Mouse (Mus musculus) neural tube, embryonic 10.5 days (tissue): Measurements from ENCODE around the gene Prx.
A peak's percentile ranks its signal among the peaks of the same experiment; 100 is the strongest.

ENCODE experiments used
- DNase-seq: peaks from one replicate; pipeline ENCODE4 v3.0.0-alpha.2; 2017; ENCODE audit warnings: low spot score; ENCODE audit errors: extremely low spot score

Gene Prx

DNA sequence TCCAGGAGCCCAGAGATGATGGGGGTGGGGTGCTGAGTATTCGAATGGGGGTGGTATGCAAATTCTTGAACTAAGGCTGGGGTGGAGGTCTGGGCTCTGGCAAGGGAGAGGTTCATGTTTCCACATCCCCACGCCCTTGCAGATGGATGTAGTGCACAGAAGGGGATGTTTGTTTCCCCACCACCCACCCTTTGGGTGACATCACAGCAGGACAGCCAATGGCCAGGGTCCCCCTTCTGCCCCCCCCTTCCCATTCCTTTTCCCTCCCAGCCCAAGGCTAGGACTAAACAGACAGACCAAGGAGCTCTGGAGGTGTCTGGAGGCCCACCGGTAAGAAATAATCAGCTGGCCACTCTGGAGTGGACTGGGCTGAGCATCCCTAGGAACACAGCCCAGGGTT, at the start of gene Prx:
Gene Prx (plus strand): TSS at position 289 of the 400 bp plus-strand sequence.
- DNase-seq = no peak

DNA sequence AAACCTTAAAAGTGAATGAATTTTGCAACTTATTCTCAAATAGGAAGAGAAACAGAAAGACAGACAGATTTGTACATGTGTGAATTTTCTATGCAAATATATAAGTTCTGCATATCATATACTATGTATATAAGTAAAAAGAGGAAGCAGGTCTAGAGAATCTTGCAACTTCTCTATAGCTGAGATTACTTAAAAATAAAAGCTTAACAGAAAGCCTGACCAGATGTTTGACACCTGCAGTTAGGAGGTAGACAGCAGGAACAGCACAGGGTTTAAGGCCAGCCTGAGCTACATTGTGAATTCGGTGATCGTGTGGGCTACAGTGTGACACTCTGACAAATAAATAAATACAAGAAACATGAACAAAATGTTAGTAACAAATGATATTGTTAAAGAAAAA, 47.8 kb upstream of the Prx start:
- no peak for DNase-seq

DNA sequence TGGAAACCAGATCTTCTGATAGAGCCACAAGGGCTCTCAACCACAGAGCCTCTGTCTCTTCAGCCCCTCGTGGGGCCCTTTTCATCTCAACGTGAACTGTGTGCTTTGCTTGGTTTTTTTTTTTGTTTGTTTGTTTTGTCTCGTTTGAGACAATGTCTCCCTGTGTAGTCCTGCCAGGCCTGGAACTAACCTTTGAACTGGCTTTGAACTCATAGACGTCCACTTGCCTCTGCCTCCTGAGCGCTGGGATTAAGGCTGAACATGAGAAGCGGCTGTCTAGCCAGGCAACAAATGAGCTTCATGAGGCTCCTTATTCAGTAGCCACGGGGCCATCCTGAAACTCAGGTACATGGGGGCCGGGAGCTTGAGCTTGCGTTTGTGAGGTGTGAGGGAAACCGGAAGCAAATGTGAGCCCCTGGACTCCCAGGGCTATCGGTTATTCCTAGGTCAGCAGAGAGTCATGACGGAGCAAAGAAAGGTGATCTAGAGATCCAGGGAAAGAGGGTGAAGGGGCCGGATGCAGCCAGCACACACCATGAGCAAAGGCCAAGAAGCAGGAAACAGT, 46.8 kb upstream of the Prx start:
- no peak for DNase-seq

DNA sequence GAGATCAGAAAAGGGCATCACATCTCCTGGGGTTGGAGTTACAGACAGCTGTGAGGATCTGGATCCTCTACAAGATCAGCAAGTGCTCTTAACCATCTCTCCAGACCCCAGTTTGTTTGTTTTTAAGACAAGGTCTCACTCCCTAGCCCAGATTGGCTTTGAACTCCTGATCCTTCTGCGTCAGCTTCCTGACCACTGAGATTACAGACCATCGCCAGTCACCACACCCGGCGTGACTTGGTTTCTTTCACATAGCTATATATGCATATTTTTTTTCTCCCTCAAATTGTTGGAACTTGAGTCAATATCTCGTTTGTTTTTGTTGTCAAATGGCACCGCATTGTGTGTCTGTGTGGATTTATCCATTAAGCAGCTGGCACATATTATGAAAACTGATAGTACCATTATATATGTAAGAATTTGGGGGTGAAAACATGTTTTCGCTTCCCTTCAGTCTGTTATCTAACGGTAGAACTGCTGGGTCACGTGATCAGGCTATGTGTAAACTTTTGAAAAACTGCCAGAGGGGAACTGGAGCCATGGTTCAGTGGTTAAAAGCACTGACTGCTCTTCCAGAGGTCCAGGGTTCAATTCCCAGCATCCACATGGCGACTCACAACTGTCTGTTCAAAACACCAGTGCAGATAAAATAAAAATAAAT, 44.5 kb upstream of the Prx start:
- no peak for DNase-seq

DNA sequence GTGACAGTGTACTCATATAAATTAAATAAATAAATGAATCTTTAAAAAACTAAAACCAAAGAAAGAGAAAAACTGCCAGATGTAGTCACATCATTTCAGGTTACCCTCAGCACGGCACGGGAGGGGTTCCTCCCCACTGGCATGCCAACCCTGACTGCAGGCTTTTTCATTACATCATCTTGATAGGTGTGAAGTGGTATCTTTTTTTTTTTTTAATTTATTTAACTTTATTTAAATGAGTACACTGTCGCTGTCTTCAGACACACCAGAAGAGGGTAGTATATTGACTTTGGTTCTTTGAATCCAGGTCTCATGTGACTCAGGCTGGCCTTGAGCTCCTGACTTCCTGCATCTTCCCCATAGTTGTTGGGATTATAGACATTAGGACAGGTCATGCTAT, 43.9 kb upstream of the Prx start:
- DNase-seq = no peak

DNA sequence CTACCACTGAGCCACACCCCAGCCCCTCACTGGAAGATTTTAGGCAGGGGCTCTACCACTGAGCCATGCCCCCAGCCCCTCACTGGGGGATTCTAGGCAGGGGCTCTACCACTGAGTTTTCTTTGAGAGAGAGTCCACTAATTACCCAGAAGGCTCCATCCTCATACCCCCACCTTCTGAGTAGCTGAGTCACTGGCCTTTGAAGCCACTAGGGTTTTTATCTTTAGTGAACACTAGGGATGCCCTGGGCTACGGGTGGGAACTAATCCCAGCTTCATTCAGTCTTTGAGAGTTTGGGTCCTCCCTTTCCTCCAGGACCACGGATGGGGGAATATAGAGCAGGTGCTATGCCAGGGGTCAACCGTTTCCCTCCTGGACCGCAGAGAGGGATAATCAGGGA, 40.5 kb upstream of the Prx start:
- DNase-seq = no peak

DNA sequence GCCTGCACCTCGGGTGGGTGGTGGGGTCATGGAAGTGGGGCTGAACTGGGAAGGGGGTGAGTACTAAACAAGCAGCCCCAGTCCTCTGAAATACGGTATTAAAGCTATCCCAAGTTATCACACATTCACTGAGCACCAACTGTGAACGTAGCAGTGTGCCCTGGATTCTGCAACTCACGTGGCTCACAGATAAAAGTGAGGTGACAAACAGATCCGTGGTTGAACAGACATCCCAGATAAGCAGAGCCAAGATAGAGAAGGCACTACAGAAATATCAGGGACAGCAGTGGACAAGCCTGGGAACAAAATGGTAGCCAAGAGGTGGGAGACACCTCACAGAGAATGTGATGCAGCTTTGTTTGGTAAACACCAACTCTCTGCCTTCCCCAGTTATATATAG, 39.5 kb upstream of the Prx start:
- DNase-seq = no peak

DNA sequence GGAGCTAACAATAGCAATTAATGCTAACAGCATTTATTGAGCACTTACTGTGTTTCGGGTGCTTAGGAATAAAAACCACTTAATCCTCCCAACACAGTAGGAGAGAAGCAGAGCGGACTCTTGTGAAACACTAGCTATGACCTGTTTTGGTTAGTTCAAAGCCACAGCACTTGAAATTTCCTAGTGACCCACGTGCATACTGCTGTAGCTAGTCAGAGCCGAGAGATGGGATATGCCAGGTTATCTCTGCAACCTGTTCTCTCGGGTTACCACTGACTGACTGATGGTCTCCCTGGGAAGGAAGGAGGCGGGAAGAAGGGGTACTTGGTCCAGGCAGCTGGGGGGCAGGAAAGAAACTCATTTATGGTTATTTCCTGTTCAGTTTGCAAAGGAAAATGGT, 38.6 kb upstream of the Prx start:
- no peak for DNase-seq

DNA sequence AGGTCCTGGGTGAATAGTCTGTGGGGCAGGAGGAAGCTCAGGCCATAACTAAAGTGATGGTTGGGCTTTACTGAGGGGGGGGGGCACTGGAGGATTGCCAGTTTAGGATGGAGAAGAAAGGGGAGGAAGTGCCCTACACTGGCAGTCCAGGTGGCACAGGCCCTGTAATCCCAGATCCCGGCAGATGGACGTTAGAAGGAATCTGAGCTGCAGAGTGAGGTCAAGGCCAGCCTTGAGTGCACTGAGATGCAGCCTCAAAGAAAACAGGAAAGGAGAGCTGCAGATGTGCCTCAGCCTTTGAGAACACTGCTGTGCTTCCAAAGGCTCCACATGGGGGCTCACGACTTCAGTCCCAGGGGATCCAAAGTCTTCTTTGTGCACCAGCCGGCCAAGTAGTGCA, 31.5 kb upstream of the Prx start:
- DNase-seq = no peak

DNA sequence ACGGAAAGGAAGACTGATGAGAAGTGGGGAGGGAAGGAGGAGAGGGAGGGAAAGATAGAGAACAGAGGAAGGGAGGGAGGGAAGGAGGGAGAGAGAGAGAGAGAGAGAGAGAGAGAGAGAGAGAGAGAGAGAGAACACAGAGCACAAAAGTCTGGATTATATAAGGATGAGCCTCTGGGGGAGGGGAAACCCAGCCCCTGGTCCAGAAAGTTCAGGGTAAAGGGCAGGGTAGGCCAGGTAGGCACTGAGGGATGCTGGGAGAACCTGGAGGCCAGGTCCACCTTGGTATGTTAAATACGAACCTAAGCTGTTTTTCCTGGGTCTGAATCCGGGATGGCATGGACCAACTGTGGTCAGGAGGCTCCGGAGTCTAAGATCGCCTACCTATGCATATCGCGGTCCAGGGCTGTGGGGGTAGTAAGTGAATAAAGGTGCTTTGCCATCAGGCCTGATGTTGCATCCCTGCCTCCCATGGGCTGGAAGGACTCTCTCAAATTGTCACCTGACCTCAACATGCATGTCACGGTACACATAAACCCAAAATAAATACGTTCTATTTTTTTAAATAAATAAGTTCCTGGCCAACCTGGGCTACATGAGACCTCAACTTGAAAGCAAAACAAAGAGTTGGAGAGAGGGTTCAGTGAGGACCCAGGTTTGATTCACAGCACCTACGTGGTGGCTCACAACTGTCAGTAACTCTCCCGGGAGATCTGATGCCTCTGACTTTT, 27.6 kb upstream of the Prx start:
- no peak for DNase-seq

DNA sequence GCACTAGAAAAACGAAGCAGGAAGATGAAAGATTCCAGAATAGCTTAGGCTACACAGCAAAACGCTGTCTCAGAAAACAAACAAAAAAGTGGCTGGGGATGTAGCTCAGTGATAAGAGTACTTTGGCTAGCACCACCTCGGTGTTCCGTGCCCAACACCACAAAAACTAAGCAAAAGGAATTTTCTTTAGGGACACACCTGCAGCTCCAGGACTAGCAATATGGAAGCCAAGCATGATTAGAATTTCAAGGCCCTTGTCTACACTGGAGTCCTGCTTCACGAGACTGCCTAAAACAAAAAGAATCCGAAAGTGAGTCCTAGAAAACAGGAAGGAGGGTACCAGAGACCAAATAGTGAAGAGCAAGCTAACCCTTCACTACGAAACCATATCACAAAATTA, 26.5 kb upstream of the Prx start:
- DNase-seq = no peak

DNA sequence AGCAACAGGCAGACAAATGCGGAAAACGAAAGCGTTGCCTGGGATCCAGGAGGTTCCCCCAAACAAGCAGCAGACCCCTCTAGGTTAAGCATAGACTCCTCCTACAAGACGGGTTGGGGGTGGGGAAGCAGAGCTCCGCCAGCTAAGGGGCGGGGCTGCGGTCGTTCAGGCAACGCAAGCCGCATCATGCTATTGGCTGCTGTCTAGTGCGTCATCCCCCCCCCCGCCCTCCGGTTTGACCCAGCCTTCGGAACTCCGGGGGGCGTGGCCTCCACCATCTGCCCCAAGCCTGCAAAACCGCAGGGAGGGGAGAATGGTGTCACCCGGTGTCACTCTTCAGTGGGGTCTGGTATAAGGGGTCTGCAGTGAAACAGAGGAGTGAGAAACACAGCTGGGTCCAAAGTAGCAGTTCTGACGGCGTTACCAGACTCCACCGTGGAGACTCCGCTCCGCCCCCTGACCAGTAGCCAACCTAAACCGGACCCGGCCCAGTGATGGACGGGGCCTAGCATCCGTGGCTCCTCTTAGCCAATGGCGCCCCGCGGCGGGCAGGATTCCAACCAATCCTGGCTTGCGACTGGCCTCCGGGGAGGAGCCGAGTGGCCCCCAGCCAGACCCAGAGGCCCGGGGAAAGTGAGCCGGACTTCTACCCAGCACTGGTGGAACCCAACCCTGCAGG, 25.8 kb upstream of the Prx start, which contains the start of gene Sertad3:
Gene Sertad3 (plus strand): TSS at position 613 of the 679 bp plus-strand sequence.
- peak; percentile 99 for DNase-seq

DNA sequence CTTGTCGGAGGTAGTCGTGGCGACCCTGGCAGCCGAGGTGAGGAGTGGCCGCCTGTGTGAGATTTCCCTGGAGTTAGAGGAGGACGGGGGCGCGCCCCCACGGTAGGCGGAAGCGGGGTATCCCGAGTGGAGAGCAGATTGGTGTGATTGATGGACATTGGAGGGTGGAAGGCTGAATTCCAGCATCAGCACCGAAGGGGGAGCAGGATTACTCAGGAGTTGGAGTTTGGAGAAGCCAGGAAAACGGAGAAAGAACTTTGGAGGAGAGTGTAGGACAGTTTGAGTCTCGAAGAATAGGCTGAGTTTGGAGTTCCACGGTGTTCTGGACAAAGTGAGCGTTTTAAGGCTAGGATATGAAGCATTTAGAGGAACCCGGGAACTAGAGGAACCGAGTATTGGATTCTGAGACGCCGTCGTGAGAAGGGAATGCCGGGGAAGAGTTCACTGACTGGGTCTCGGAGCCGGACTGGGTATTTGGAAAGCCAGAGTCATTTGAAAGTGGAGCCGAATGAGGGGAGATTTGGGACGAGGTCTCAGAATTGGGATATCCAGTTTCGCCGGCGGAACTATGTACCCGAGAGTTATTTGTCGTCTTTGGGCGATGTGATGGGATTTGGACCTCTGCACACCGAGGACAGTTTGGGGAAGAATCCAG, 25.2 kb upstream of the Prx start:
- DNase-seq = no peak

DNA sequence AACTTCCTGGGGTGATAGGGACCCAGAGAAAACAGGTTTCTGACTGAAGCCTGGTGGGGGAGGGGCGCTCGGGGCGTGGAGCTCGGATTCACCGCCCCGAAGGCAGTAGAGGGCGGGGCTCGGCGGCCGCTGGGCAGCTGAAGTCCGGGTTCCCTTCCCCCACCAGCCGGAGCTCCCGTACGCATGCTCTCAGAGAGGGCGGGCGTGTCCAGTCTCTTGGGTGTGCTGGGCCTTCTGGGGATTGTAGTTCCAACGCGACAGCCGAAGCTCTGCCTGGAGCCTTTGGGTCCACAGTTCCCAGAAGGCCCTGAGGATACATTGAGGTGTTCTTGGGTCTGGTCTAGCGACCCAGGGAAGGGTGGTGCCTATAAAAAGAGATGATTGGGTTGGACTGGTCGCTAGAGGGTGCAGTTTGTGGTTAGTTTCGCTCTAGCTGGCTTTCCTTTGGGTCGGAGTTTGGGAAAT, 24.6 kb upstream of the Prx start:
- DNase-seq = peak; percentile 94

DNA sequence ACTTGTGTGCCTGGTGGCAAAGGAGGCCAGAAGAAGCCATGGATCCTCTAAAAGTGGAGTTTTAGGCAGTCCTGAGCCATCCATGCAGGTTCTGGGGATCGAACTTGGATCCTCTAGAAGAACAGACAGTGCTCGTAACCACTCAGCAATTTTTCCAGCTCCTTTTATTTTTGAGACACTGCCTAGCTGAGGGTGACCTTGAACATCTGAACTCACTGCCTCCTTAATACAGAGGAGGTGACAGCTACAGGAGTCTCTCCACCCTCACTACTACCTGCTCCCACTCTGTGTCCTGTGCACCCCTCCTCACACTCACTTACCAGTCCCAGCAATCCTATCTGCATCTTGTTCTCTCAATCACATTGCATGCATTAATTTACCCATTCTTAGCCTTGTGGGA, 23.5 kb upstream of the Prx start:
- no peak for DNase-seq

DNA sequence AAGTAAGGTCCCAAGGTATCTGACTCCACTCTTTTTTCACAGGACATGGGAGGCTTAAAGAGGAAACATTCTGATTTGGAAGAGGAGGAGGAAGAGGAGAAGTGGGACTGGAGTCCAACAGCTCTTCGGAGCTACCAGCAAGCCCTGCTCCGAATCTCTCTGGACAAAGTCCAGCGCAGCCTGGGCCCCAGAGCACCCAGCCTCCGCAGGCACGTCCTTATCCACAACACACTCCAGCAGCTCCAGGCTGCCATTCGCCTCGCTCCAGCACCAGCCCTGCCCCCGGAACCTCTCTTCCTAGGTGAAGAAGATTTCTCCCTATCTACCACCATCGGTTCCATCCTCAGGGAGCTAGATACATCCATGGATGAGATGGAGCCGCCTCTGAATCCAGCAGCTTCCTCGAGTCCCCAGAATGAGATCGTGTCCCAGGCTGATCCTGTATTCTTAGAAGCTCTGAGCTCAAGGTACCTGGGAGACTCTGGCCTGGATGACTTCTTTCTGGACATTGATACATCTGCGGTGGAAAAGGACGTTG, 23.0 kb upstream of the Prx start:
- no peak for DNase-seq

DNA sequence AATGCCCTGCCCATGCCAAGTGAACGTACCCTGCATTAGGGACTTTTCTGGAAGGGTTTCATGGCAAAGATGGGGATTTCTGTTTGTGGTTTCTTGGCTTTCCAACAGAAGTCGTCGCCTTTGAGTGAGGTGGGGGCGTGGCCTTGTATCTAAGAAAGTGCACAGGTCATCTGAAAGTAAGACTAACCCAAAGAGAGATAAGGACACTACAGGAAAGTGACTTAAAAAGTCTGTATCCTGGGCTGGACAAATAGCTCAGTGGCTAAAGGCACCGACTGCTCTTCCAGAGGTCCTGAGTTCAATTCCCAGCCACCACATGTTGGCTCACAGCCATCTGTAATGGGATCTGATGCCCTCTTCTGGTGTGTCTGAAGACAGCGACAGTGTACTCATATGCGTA, 20.6 kb upstream of the Prx start:
- DNase-seq = no peak

DNA sequence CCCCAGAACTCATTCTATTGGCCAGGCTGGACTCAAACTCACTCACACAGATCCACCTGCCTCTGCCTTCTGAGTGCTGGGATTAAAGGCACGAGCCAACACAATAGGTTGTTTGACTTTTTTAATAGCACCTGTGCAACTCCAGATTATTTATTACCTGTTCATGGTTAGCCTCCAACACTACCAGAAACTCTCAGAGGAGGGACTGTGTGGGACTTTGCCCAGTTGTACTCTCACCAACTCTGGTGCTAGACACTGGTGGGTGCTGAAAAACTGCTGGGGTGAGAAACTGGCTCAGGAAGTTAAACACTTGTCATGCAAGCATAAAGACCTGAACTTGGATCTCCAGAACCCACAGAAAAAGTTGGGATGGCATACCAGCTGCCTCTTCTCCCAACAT, 19.4 kb upstream of the Prx start:
- no peak for DNase-seq

DNA sequence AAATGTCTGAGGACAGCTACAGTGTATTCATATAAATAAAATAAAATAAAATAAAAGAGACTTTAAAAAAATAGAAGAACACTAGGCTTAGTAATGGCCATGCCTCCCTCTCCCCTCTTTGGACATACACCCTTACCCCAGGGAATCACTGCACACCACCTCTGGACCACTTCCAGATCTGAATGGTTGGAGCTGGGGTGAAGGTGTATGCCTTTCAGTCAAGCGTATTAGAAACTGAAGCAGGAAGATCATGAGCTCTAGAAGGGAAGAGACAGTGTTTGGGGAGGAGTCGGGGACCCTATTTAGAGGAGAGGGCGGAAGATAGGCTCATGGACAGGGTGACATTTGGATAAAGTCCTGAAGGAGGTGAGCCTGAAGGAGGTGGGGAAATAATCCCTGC, 18.6 kb upstream of the Prx start:
- no peak for DNase-seq

DNA sequence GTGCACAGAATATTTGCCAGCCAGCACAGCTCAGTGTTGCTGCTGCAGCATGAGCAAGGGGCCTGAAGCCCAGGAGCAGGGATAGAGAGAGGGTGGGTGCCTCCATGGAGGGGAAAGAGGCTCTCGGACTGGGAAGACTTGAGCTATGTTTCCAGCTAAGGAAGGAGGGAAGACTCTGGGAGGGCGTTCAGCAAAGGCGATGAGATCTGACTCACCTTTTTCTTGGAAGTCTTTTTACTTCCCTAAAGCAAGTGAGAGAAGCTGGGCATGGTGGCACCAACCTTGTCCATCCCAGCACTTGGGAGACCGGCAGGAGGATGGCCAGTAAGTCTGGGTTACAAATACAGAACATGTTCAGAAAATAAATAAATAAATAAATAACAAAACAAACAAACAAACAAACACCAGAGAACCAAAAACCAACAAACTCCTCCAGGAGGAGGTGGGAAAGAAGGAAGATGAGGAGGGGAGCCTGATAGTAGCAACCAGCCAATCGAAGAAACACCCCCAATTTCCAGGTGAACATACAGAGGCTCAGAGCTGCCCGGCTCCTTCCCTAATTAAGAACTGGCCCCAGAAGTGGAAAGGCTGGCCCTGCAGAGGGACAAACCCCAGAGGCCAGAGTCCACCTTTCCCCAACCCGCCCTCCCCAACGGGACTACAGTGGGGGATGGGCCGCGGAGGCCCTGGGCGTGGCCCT, 18.0 kb upstream of the Prx start:
- DNase-seq = no peak

DNA sequence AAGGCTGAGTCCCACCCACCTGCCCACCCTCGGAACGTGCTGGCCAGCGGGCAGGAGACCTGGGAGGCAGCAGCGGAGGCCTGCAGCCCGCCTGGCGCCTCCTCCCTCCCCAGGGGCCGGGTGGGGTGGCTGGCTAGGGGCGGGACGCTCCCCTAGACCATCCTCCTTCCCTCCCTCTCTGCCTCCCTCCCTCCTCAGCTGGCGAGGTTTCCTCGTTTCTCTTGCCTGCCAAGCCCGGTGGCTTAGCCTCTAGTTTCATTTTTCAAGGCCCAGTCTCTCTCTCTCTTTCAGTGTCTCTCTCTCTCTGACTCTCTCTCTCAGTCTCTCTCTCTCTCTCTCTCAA, 17.5 kb upstream of the Prx start:
- DNase-seq = peak; percentile 77
